Mouse (Mus musculus) kidney, postnatal 0 days (tissue): ENCODE measurements at regions not wholly inside any gene's neighbourhood (a gene's known extent, or its start where the extent isn't known, plus 50 kb on each side); places are given as distances from the start of the nearest gene placed in this dataset.

ENCODE experiments used
- ATAC-seq: fragments of 200-750 bp; cut with Nextera tagmentation; replicated peaks from 2 replicates; pipeline ENCODE4 v1.8.0; 2017; ENCODE audit warnings: low read depth, moderate number of reproducible peaks, moderate TSS enrichment, moderate library complexity; ENCODE audit not compliant: low FRiP score
- DNase-seq: peaks from one replicate; pipeline ENCODE4 v3.0.0-alpha.2; 2016; ENCODE audit warnings: low spot score
- H3K27ac ChIP-seq: fragments of 300-500 bp; sonication (generic); 2 replicates; pipeline ENCODE4 v1.5.1; 2014; ENCODE audit warnings: mild to moderate bottlenecking
- H3K27me3 ChIP-seq: fragments of 300-500 bp; sonication (generic); 2 replicates; pipeline ENCODE4 v1.6.1; 2014; ENCODE audit warnings: low read length, mixed read lengths; ENCODE audit not compliant: insufficient read depth
- H3K36me3 ChIP-seq: fragments of 300-500 bp; sonication (generic); 2 replicates; pipeline ENCODE4 v1.6.1; 2014; ENCODE audit warnings: low read length, mixed read lengths; ENCODE audit not compliant: insufficient read depth
- H3K4me1 ChIP-seq: fragments of 300-500 bp; sonication (generic); replicated peaks from 2 replicates; pipeline ENCODE4 v1.6.1; 2014; ENCODE audit warnings: antibody characterized with exemption, low read length, mixed read lengths; ENCODE audit not compliant: insufficient read depth
- H3K4me2 ChIP-seq: fragments of 300-500 bp; sonication (generic); 2 replicates; pipeline ENCODE4 v1.6.1; 2014; ENCODE audit warnings: mild to moderate bottlenecking, low read length, moderate library complexity, mixed read lengths
- H3K4me3 ChIP-seq: fragments of 300-500 bp; sonication (generic); replicated peaks from 2 replicates; pipeline ENCODE4 v1.5.1; 2014; ENCODE audit warnings: low read depth, low read length
- H3K9ac ChIP-seq: fragments of 300-500 bp; sonication (generic); 2 replicates; pipeline ENCODE4 v1.6.1; 2014; ENCODE audit warnings: low read depth, low read length
- H3K9me3 ChIP-seq: fragments of 300-500 bp; sonication (generic); replicated peaks from 2 replicates; pipeline ENCODE4 v1.6.1; 2016; ENCODE audit warnings: low read length, inconsistent platforms, mixed read lengths
- CTCF ChIP-seq: IDR thresholded peaks from 2 replicates; pipeline ENCODE4 v1.5.1; 2016; ENCODE audit warnings: antibody characterized with exemption, low read depth, mild to moderate bottlenecking, moderate library complexity
- WGBS: fragments of 180-500 bp; shearing (Covaris S2); extraction: QIAGEN DNeasy Blood & Tissue Kit; methylation state at CpG from one replicate; pipeline ENCODE4 v1.1.7; 2014; 5-methylcytosine and 5-hydroxymethylcytosine counted together

DNA sequence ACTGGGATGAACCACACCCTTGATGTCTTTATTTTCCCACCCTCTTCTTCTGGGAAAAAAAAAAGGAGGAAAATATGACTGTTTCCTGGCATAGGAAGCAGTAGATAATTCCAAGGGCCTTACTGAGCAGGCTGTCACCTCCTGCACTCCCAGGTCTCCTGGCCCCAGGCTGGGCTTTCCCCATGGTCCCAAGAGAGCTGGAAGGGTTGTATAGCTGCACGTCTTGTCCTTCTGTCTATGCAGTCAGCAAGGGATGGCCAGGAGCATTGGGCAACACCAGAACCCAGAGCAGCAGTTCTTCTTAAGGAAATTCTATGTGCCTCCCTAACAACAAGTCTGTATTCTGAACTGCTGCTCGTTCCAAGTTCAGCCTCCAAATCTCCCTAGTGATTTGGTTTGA lies 185.7 kb upstream of the Ttc29 start:
- Histone ChIP-seq H3K27me3 (no peaks in the 10 kb centered on the region), H3K9me3 (no peaks in the 10 kb centered on the region), H3K27ac (no peak overlapping the region), H3K36me3 (no peaks in the 10 kb centered on the region), H3K9ac (no peak overlapping the region), H3K4me1 (peaks cover 9% of the 10 kb centered on the region; the same call in 1 of the 2 replicates), H3K4me2 (no peak overlapping the region), H3K4me3 (no peak overlapping the region)
- TF ChIP-seq CTCF: no peak
- 53% methylated on average over 2 of the region's 2 CpGs for WGBS
- DNase-seq: no peak
- ATAC-seq: no peak

- no peak overlapping the region for H3K27ac ChIP-seq
- no peak overlapping the region for H3K4me3 ChIP-seq
- H3K9me3 ChIP-seq: no peaks in the 10 kb centered on the region
- WGBS: 73% methylated on average over 1 of the region's 1 CpGs
- ATAC-seq (no peak), DNase-seq (no peak)
- H3K4me2 ChIP-seq: no peak overlapping the region
- H3K4me1 ChIP-seq: peaks cover 1% of the 10 kb centered on the region; the same call in 1 of the 2 replicates
- H3K9ac ChIP-seq: no peak overlapping the region
- no peaks in the 10 kb centered on the region for H3K36me3 ChIP-seq
- H3K27me3 ChIP-seq: no peaks in the 10 kb centered on the region
- TF ChIP-seq CTCF: no peak
Measured at GRCm38 (mm10) chr8:78028928-78029327, 184.2 kb upstream of the Ttc29 start.

- H3K4me2 ChIP-seq: no peak overlapping the region
- no peak for DNase-seq
- H3K9me3 ChIP-seq: no peaks in the 10 kb centered on the region
- no peaks in the 10 kb centered on the region for H3K36me3 ChIP-seq
- no peak for ATAC-seq
- no peaks in the 10 kb centered on the region for H3K27me3 ChIP-seq
- H3K4me3 ChIP-seq: no peak overlapping the region
- 82% methylated on average over 4 of the region's 4 CpGs for WGBS
- TF ChIP-seq CTCF: no peak
- no peaks in the 10 kb centered on the region for H3K4me1 ChIP-seq
- H3K9ac ChIP-seq: no peak overlapping the region
- no peak overlapping the region for H3K27ac ChIP-seq
Measured at GRCm38 (mm10) chr8:78031811-78032210, 181.3 kb upstream of the Ttc29 start.

DNA sequence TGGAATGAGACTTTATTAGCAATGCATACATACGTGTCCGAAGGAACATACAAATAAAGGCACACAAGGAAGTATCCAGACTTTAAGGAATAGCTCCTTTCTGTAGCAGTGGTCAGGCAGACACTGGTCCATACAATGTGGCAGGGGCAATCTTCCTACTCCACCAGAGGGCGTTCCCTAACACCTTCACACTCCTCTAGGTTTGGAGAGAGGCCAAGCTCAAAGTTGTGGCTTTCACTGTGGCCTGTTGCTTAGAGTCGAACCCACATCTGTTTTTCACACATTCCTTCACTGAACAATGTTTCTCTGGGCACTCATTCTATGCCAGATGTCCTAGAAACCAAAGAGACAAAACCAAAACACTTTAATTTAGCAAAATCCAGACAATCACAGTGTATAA lies 178.4 kb upstream of the Ttc29 start:
- no peak for ATAC-seq

GRCm38 (mm10) chr8:78037218-78037617 lies 175.9 kb upstream of the Ttc29 start:
- Histone ChIP-seq H3K27ac (no peak overlapping the region), H3K4me1 (no peaks in the 10 kb centered on the region), H3K36me3 (no peaks in the 10 kb centered on the region), H3K4me3 (no peak overlapping the region), H3K4me2 (no peak overlapping the region), H3K9me3 (no peaks in the 10 kb centered on the region), H3K27me3 (no peaks in the 10 kb centered on the region), H3K9ac (no peak overlapping the region)
- TF ChIP-seq CTCF: no peak
- ATAC-seq (no peak), DNase-seq (no peak)
- WGBS: 72% methylated on average over 1 of the region's 1 CpGs

More for the DNA sequence above, 178.4 kb upstream of the Ttc29 start:
- H3K9me3 ChIP-seq: no peaks in the 10 kb centered on the region
- no peaks in the 10 kb centered on the region for H3K4me1 ChIP-seq
- no peak for TF ChIP-seq CTCF
- H3K27me3 ChIP-seq: no peaks in the 10 kb centered on the region
- H3K36me3 ChIP-seq: no peaks in the 10 kb centered on the region
- no peak overlapping the region for H3K9ac ChIP-seq
- H3K4me3 ChIP-seq: no peak overlapping the region
- WGBS: 76% methylated on average over 4 of the region's 4 CpGs
- no peak for DNase-seq
- H3K27ac ChIP-seq: no peak overlapping the region
- H3K4me2 ChIP-seq: no peak overlapping the region

DNA sequence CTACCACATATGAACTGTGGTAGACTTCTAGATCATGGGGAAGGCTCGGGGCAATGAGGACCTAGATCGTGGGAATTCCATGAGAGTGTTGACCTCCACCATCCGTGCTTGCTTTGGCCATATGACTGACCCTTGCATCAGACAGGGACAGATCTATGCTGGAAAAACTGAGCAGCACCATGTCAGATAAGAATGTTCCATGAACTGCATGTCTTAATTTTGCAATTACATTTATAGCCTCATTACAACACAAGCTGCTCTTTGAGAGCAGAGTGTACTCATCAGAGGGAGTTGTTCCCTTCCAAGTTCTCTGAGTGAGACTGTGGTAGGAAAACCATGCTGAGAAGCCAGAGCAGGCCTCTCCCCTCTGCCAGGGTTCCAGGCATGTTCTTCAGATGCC lies 166.4 kb upstream of the Ttc29 start:
- DNase-seq (no peak), ATAC-seq (no peak)
- H3K4me3 ChIP-seq: no peak overlapping the region
- 90% methylated on average over 3 of the region's 3 CpGs for WGBS
- H3K27me3 ChIP-seq: no peaks in the 10 kb centered on the region
- H3K36me3 ChIP-seq: no peaks in the 10 kb centered on the region
- no peak overlapping the region for H3K27ac ChIP-seq
- no peaks in the 10 kb centered on the region for H3K9me3 ChIP-seq
- no peaks in the 10 kb centered on the region for H3K4me1 ChIP-seq
- TF ChIP-seq CTCF: no peak
- no peak overlapping the region for H3K4me2 ChIP-seq
- no peak overlapping the region for H3K9ac ChIP-seq

- H3K4me2 ChIP-seq: no peak overlapping the region
- TF ChIP-seq CTCF: peak; percentile 56
- 58% methylated on average over 3 of the region's 3 CpGs for WGBS
- no peaks in the 10 kb centered on the region for H3K27me3 ChIP-seq
- no peak overlapping the region for H3K9ac ChIP-seq
- H3K4me1 ChIP-seq: 0 out of 2 replicates have a peak, but pooled peaks cover 3% of the 10 kb centered on the region
- DNase-seq (peak; percentile 68), ATAC-seq (no peak)
- no peaks in the 10 kb centered on the region for H3K36me3 ChIP-seq
- no peak overlapping the region for H3K4me3 ChIP-seq
- no peaks in the 10 kb centered on the region for H3K9me3 ChIP-seq
- no peak overlapping the region for H3K27ac ChIP-seq
Measured at GRCm38 (mm10) chr8:78050768-78051167, 162.3 kb upstream of the Ttc29 start.
